Mouse (Mus musculus): ENCODE results near the gene Col15a1.
A peak's percentile ranks its signal among the peaks of the same experiment; 100 is the strongest.

- TF ChIP-seq POLR2A (IDR thresholded peaks at IDR 0.05; ENCODE audit: insufficient read length, low read depth) = no peak
- TF ChIP-seq E2F4 (IDR thresholded peaks at IDR 0.05; ENCODE audit: insufficient read depth) = no peak
- no peak for TF ChIP-seq TCF12 (IDR thresholded peaks at IDR 0.05; ENCODE audit: insufficient read depth, poor library complexity, severe bottlenecking)
- no peak for TF ChIP-seq POLR2AphosphoS2 (IDR thresholded peaks at IDR 0.05; ENCODE audit: insufficient read length, low read depth)
- no peak for TF ChIP-seq CEBPB (IDR thresholded peaks at IDR 0.05; ENCODE audit: insufficient read depth, poor library complexity, severe bottlenecking)
- no peak for TF ChIP-seq TCF3 (IDR thresholded peaks at IDR 0.05; ENCODE audit: insufficient read length, low read depth)
- peak in 1 of 3 experiments; percentile 1 for TF ChIP-seq MYOD1 (IDR thresholded peaks at IDR 0.05; ENCODE audit: control insufficient read depth in 1 of 3, insufficient read length in 2 of 3, low read depth in 2 of 3)
- no peak for TF ChIP-seq USF1 (IDR thresholded peaks at IDR 0.05; ENCODE audit: low read depth)
- TF ChIP-seq MAX (IDR thresholded peaks at IDR 0.05; ENCODE audit: low read depth) = no peak
Observed at GRCm38 (mm10) chr4:47310812-47311211, 102.9 kb downstream of the Col15a1 start.

All from myocyte (in vitro differentiated cells).